Mouse (Mus musculus) lung, postnatal 36 days (tissue): ENCODE data around the gene Slc6a4.
A peak's percentile ranks its signal among the peaks of the same experiment; 100 is the strongest.
"Not testable (repeated sequence)": the region's sequence is repeated elsewhere in the genome, so short reads cannot be mapped to it uniquely, and the experiment has no call there.

Source experiments
- DNase-seq: peaks from one replicate; pipeline ENCODE4 v3.0.0; 2022; ENCODE audit warnings: mixed read lengths

Gene Slc6a4

DNA sequence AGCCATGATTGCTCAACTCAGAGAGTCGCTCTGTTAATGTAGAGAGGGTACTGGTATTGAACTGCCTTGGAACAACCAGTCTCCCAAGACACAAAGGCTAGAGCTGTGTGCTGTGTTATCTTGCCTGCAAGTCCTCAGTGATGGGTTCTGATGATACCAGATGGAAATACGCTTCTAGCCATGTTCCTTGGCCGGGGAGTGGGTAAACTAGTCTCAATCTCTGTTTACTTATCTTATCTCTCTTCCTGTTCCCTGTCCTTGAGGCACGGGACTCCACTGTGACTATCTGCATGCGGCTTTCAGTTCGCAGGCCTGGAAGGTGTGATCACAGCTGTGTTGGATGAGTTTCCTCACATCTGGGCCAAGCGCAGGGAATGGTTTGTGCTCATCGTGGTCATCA lies 21.1 kb downstream of the Slc6a4 start:
- no peak for DNase-seq

DNA sequence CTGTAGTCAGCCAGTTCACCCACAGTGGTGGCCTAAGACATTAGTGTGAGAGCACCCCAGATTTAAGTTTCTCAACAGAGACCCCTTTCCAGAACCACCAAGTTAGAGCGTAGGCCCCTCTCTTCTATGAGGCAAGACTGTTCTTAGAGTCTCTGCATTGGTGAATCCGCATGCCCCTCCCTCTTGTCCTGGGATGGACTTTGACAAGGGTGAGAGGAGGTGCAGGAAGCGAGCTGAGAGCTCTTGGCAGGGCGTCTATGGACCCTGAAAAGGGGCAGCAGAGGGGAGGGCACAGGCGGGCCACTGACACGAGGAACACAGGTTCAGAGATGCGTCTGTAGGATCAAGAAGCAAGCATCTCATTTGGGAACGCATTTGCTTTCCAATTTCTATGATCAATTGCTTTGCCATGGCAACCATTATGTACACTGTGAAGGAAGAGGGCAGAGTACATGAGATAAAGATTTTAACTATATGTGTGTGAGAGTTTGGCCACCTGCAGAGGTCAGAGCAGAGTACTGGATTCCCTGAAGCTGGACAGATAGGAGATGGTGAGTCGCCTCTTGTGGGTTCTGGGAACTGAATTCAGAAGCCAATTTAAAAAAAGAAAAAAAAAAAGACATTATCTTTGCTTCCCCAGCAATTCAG lies 23.5 kb downstream of the Slc6a4 start:
- no peak for DNase-seq

GRCm38 (mm10) chr11:77026559-77026958 lies 28.2 kb downstream of the Slc6a4 start:
- DNase-seq: no peak

DNA sequence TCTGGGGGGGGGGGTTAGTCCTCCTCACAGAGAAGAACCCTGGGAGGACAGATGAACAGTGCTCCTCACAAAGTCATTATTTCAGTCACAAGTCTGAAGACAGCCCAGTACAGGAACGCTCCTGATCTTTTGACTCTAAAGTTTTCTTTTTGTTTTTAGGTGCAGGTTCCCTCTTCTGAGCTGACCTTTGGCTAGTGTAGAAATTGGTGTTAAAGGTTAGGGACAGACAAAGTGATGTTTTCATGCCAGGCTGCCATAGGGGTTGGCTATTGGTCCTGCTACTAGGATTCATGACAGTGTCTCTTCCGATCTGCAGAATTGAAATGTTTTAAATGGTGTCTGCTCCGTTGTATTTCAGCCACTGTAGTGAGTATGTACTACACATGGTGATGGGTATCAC lies 29.8 kb downstream of the Slc6a4 start:
- peak; percentile 8 for DNase-seq

DNA sequence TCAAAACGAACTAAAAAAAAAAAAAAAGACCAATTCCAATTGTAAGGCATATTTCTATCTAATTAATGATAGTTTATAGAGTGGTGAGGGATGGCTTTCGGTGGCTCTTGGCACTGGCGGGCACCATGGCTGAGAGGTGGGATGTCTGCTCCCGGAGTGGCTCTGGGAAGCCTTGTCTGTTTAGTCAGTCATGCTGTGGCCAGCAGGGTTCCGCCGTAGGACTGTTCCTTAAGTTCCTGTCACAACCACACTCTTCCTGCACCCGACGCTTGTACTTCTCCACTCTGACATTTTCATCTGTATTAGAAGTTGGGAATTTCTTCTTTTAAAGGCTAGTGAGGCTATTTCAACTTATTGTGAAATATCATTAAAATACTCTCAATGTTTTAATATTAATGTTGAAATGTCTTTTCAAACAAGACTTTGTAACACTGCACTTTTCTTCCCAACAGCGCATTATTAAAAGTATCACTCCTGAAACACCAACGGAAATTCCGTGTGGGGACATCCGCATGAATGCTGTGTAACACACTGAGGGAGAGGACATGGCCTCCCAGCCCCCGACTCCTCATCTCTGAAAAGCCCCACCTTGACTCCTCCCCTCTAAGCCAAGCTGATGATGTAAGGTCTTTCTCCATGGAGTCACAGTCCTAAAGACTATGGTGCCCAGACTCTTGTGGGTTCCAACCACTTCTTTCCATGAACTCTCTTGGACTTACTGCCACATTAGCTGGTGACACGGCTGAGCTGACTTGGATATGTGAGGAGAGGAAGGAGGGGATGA lies 32.9 kb downstream of the Slc6a4 start:
- DNase-seq: no peak

DNA sequence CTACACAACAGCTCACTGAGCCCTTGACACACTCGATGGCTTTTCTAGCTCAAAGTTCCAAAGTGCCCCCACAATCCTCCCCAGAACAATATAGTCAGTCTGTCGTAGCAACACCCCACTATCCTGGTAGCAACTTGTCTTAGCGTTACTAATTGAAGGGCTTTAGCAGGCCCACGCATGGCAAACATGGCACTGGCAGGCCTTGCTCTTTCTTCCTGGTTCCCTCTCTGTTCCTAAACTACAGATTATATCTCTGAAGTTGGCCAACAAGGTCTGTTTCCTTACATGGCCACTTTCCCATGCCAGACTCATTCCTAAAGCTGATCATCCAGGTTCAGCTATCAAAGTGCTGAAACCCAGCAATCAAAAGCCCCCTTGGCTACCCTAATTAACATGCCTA lies 43.5 kb downstream of the Slc6a4 start:
- DNase-seq: no peak

GRCm38 (mm10) chr11:77042816-77043215 lies 44.4 kb downstream of the Slc6a4 start:
- DNase-seq: no peak

DNA sequence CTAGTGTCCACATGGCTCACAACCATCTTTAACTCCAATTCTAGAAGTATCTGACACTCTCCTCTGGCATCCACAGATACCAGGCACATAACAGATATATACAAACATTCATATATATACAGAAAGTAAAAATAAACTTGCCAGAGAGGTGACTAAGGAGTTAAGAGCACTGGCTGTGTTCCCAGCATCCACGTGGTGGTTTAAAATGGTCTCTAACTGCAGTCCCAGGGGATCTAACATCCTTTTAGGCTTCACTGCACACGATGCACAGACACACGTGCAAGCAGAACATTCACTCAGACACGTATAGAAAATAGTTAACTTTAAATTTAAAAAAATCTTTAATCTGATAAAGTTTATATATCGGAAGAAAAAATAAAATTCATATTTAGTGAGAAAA lies 63.5 kb downstream of the Slc6a4 start:
- no peak for DNase-seq

GRCm38 (mm10) chr11:77063406-77063805 lies 65.0 kb downstream of the Slc6a4 start:
- no peak for DNase-seq

- DNase-seq: no peak
These were observed 70.4 kb downstream of the Slc6a4 start for GRCm38 (mm10) chr11:77068825-77069224.

GRCm38 (mm10) chr11:77070721-77071120 lies 72.3 kb downstream of the Slc6a4 start:
- peak; percentile 47 for DNase-seq

DNA sequence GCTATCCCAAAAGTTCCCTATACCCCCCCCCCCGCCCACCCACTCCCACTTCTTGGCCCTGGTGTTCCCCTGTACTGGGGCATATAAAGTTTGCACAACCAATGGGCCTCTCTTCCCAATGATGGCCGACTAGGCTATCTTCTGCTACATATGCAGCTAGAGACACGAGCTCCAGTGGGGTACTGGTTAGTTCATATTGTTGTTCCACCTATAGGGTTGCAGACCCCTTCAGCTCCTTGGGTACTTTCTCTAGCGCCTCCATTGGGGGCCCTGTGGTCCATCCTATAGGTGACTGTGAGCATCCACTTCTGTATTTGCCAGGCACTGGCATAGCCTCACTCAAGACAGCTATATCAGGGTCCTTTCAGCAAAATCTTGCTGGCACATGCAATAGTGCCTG lies 78.9 kb downstream of the Slc6a4 start:
- DNase-seq: not testable (repeated sequence)

GRCm38 (mm10) chr11:77077792-77078191 lies 79.4 kb downstream of the Slc6a4 start:
- DNase-seq: no peak

DNA sequence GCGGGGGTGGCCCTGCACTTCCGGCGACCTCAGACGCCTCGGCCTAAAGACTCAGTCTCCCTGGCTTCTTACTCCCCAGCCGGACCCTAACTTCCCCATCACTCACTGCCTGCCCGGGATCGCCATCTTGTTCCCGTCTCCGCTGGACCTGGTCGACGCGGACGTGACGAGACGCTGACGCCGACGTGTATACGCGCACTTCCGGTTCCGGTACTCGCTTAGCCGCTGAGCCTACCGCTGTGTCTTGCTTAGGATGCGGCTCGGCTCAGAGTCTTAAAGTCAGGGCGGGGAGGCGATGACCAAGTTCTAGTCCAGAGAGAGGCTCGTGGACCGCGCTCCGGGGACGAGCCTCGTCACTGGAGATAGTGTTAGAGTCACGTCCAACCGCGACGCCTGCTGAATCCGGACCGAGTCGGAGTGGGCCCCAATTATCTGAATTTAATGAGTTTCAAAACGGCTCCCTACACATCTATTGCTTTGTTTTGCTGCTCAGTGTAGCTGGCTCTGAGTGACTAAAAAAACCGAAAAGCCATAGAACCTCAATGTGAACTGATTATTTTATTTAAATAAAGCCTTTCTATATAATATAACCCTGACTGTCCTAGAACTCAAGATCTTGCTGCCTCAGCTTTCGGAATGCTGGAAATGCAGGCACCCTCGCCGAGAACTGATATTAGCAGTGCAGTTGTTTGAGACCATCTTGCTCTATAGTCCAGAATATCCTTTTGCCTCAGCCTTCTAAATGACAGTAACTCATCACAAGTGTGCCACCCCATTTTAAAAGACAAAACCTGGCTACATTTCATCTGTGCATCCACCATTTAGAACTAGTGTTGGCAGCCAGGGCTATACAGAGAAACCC lies 80.1 kb downstream of the Slc6a4 start, which contains the start of gene Nsrp1:
TSS of gene Nsrp1 (minus strand) at position 163 of the 862 bp plus-strand sequence.
- peak; percentile 96 for DNase-seq

GRCm38 (mm10) chr11:77079361-77079760 lies 81.0 kb downstream of the Slc6a4 start:
- no peak for DNase-seq
